Mouse (Mus musculus) monocyte, adult 5-6 weeks (primary cell): ENCODE data around the gene Hid1. TPM values are rescaled to one million over a fixed set of nuclear protein-coding genes. Genes with fewer than 3 reads are reported as not detected.
A peak's percentile ranks its signal among the peaks of the same experiment; 100 is the strongest.

Experiments
- ATAC-seq: fragments of 153-309, 156-312 bp; replicated peaks from 2 replicates; pipeline ENCODE4 v1.8.0; 2017; ENCODE audit warnings: mild to moderate bottlenecking; ENCODE audit not compliant: low TSS enrichment, insufficient number of reproducible peaks, severe bottlenecking, poor library complexity, low FRiP score
- total RNA-seq: library from RNA; stranded (forward); fragments of 200-1000, 200-491, 200-594 nt; gene quantifications from 3 replicates; pipeline ENCODE4 v1.2.3, GENCODE M21; 2017

The Hid1 gene
- total RNA-seq, 1 experiment from 2014 or later: 4.7 TPM

GRCm38 (mm10) chr11:115377854-115378253 is 10.3 kb upstream of the Hid1 start:
- ATAC-seq: no peak

GRCm38 (mm10) chr11:115377254-115377653 is 9.7 kb upstream of the Hid1 start:
- ATAC-seq: no peak

GRCm38 (mm10) chr11:115376722-115377121 is 9.2 kb upstream of the Hid1 start:
- no peak for ATAC-seq

GRCm38 (mm10) chr11:115374695-115375425 is 7.3 kb upstream of the Hid1 start:
- no peak for ATAC-seq

- 0 out of 2 replicates have a peak, but pooled peaks have one; percentile 20 for ATAC-seq
Measured at GRCm38 (mm10) chr11:115373805-115374694, 6.5 kb upstream of the Hid1 start.

- ATAC-seq: no peak
Measured at GRCm38 (mm10) chr11:115372737-115373136, 5.2 kb upstream of the Hid1 start.

GRCm38 (mm10) chr11:115372015-115372414 is 4.5 kb upstream of the Hid1 start:
- ATAC-seq: no peak

- no peak for ATAC-seq
Measured at GRCm38 (mm10) chr11:115371354-115371753, 3.8 kb upstream of the Hid1 start.

GRCm38 (mm10) chr11:115370368-115370767 is 2.8 kb upstream of the Hid1 start:
- no peak for ATAC-seq

- no peak for ATAC-seq
Measured at GRCm38 (mm10) chr11:115366706-115367394, 706 bp downstream of the Hid1 start.

- ATAC-seq: no peak
Measured at GRCm38 (mm10) chr11:115366039-115366705, 1.4 kb downstream of the Hid1 start.

GRCm38 (mm10) chr11:115364136-115364535 is 3.4 kb downstream of the Hid1 start:
- ATAC-seq: no peak

- 0 out of 2 replicates have a peak, but pooled peaks have one; percentile 25 for ATAC-seq
Measured at GRCm38 (mm10) chr11:115359726-115360125, 7.8 kb downstream of the Hid1 start.

- no peak for ATAC-seq
Measured at GRCm38 (mm10) chr11:115359293-115359692, 8.3 kb downstream of the Hid1 start.

- no peak for ATAC-seq
Measured at GRCm38 (mm10) chr11:115358468-115358867, 9.1 kb downstream of the Hid1 start.

- ATAC-seq: peak; percentile 80
Measured at GRCm38 (mm10) chr11:115354183-115354582, 13.4 kb downstream of the Hid1 start.

- ATAC-seq: no peak
Measured at GRCm38 (mm10) chr11:115353375-115353774, 14.2 kb downstream of the Hid1 start.

GRCm38 (mm10) chr11:115349976-115350375 is 17.6 kb downstream of the Hid1 start:
- ATAC-seq: no peak
